Mouse (Mus musculus) E14TG2a.4 (cell line): ENCODE results near the gene Btbd17.

Experiments used
- CTCF ChIP-seq: conservative IDR thresholded peaks from 2 replicates; pipeline ENCODE4 v1.5.1; 2014; ENCODE audit warnings: low read length
- NANOG ChIP-seq: IDR thresholded peaks from 2 replicates; pipeline ENCODE4 v1.6.1; 2014; ENCODE audit warnings: borderline replicate concordance, low read length, mixed read lengths

DNA sequence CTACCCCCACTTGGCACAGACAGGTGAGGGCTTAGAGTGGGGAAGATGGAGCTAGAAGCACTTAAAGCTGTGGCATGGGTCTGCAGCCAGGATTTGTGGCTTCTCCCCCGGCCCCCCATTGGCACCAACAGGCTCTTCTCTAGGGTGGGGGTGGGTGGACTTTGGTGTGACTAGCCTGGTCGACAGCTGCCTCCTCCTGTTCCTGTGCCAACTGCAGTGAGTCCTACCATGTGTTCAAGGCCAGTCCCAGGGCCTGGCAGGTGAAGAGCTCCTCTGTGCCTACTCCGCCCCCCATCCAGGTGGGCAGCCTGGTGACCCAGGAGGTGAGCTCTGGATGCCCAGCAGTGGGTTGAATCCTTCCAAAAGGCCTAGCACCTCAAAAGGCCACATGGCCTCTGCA is 8.1 kb downstream of the Btbd17 start:
- TF ChIP-seq CTCF = no peak
- TF ChIP-seq NANOG = no peak
